ENCODE assay signal across 26 mouse cellular contexts in genomic region chr10:52415020-52415419, GRCm38 (mm10). TPM values are rescaled to one million over a fixed set of nuclear protein-coding genes. Genes with fewer than 3 reads are reported as not detected.
DNase-seq lines count a peak whose midpoint lies in the region; TF ChIP-seq lines count a peak whose summit lies in the region.
"Had no signal": no experiment of that assay in that cellular context is flagged by ENCODE, and none has a peak within 500 bp of the region (broad histone marks: within the 10 kb centered on the region; RNA-seq: fewer than 3 reads in every experiment).

No protein-coding gene starts in this region.

- H3K79me2 ChIP-seq in CH12.LX (replicated peaks; ENCODE audit: control insufficient read depth, extremely low read depth, insufficient read depth, poor library complexity, severe bottlenecking) (peaks cover 17% of the 10 kb centered on the region), MEL (ENCODE audit: control insufficient read depth, insufficient read depth, low read length, poor library complexity) (peaks cover 25% of the 10 kb centered on the region)

- H3K4me2 ChIP-seq in CH12.LX (ENCODE audit: insufficient read depth, low read depth, poor library complexity, severe bottlenecking): no peak overlapping the region

- no peak overlapping the region for H3K27ac ChIP-seq in CH12.LX (ENCODE audit: insufficient read depth, low read depth)
- no peak overlapping the region for H3K27ac ChIP-seq in MEL (ENCODE audit: control insufficient read depth, low read depth, low read length)

- H3K27me3 ChIP-seq in CH12.LX (replicated peaks): no peaks in the 10 kb centered on the region
- H3K27me3 ChIP-seq in MEL (ENCODE audit: control insufficient read depth in 1 of 2, insufficient read depth in 2 of 2, low read length in 2 of 2): no peaks in the 10 kb centered on the region

- H3K9me3 ChIP-seq in CH12.LX (replicated peaks; ENCODE audit: low read length) (no peaks in the 10 kb centered on the region), MEL (replicated peaks; ENCODE audit: insufficient read depth, low read length) (no peaks in the 10 kb centered on the region)
- H3K9me3 ChIP-seq: G1E had no signal

- DNase-seq in CH12.LX (ENCODE audit: extremely low read depth) (no peak), MEL (ENCODE audit: low read depth, low spot score) (no peak), adipocyte (ENCODE audit: low spot score) (no peak)
- no peak for DNase-seq in thymus, postnatal 25 days
- DNase-seq: adrenal gland, adult 2 months; adrenal gland, adult 8-10 months; adrenal gland, postnatal 10 days; adrenal gland, postnatal 14 days; adrenal gland, postnatal 25 days; adrenal gland, postnatal 36 days; B cell, adult 2 months; cerebellum, adult 11 months; cerebellum, adult 11-12 months; cerebellum, adult 18-20 months; cerebellum, adult 2 months; cerebellum, adult 8-10 months; cerebellum, adult 9-10 months had no signal

- TF ChIP-seq CTCF in CH12.LX (conservative IDR thresholded peaks at IDR 0.05 in 1 of 2, IDR thresholded peaks at IDR 0.05 in 1 of 2; ENCODE audit: low read depth in 2 of 2, low read length in 2 of 2): no peak
- no peak for TF ChIP-seq CTCF in MEL (IDR thresholded peaks at IDR 0.05 in 2 of 3, conservative IDR thresholded peaks at IDR 0.05 in 1 of 3; ENCODE audit: control insufficient read depth in 1 of 3, insufficient read depth in 1 of 3, low read depth in 2 of 3, low read length in 3 of 3, poor library complexity in 1 of 3, severe bottlenecking in 1 of 3)

- no peak overlapping the region for H3K9ac ChIP-seq in CH12.LX (ENCODE audit: insufficient read depth, low read depth)
- H3K9ac ChIP-seq in MEL (ENCODE audit: control insufficient read depth, low read depth, low read length, poor library complexity, severe bottlenecking): no peak overlapping the region

- H3K4me1 ChIP-seq in CH12.LX (ENCODE audit: control insufficient read depth in 1 of 2, insufficient read depth in 2 of 2) (peaks cover 4 to 21% of the 10 kb centered on the region in 2 experiments; a peak in 3 of 4 replicates), MEL (ENCODE audit: control insufficient read depth in 1 of 2, insufficient read depth in 2 of 2, low read length in 2 of 2) (peaks cover 8 to 12% of the 10 kb centered on the region in 2 experiments)

- TF ChIP-seq EP300 in CH12.LX (IDR thresholded peaks at IDR 0.05; ENCODE audit: low read length) (no peak), MEL (IDR thresholded peaks at IDR 0.05; ENCODE audit: low read depth in 1 of 2, low read length in 2 of 2) (no peak)

- in situ Hi-C loops in CH12.LX (cut with MboI; ENCODE audit: low pct_ligation_motif_present, low pct_unique_long_range_greater_than_20kb, low sequenced_read_pairs): no loop called here

- H3K4me3 ChIP-seq in CH12.LX (replicated peaks in 1 of 3; ENCODE audit: low read depth in 2 of 3, low read length in 2 of 3, poor library complexity in 1 of 3) (no peak overlapping the region), MEL (ENCODE audit: control insufficient read depth in 1 of 2, insufficient read depth in 1 of 2, low read depth in 2 of 2, low read length in 2 of 2) (no peak overlapping the region)

- TF ChIP-seq RAD21 in CH12.LX (IDR thresholded peaks at IDR 0.05; ENCODE audit: low read depth, low read length) (no peak), MEL (IDR thresholded peaks at IDR 0.05; ENCODE audit: low read depth, low read length) (no peak)

- dilution Hi-C loops in CH12.LX (cut with MboI; ENCODE audit: extremely low pct_ligation_motif_present, extremely low pct_unique_long_range_greater_than_20kb, low sequenced_read_pairs): no loop called here

- H3K36me3 ChIP-seq in CH12.LX (replicated peaks in 1 of 2; ENCODE audit: control insufficient read depth in 1 of 2, insufficient read depth in 1 of 2, low read length in 1 of 2) (peaks cover 0 to 3% of the 10 kb centered on the region in 2 experiments), MEL (ENCODE audit: control insufficient read depth in 1 of 2, insufficient read depth in 2 of 2, low read length in 2 of 2) (peaks cover 0 to 19% of the 10 kb centered on the region in 2 experiments; a peak in 2 of 4 replicates)

- TF ChIP-seq POLR2A in CH12.LX (IDR thresholded peaks at IDR 0.05; ENCODE audit: low read depth, low read length) (no peak), MEL (IDR thresholded peaks at IDR 0.05; ENCODE audit: control insufficient read depth in 1 of 2, insufficient read depth in 1 of 2, low read depth in 1 of 2, low read length in 2 of 2, poor library complexity in 1 of 2) (no peak)

TF ChIP-seq in CH12.LX, 34 proteins besides CTCF, POLR2A, EP300 and RAD21:
- TF ChIP-seq TBP (conservative IDR thresholded peaks at IDR 0.05; ENCODE audit: low read depth, low read length): peak; percentile 74
- no peak for TF ChIP-seq MXI1 (IDR thresholded peaks at IDR 0.05; ENCODE audit: low read depth, low read length)

TF ChIP-seq in MEL, 35 proteins besides CTCF, POLR2A, EP300 and RAD21:
- TF ChIP-seq TBP (IDR thresholded peaks at IDR 0.05; ENCODE audit: low read depth, low read length) (peak; percentile 95), CHD1 (IDR thresholded peaks at IDR 0.05; ENCODE audit: low read depth, low read length) (no peak)

RNA-seq across cellular contexts. Expression of gene Nus1, which starts 2.3 kb away (rescaled TPM):
- total RNA-seq in CH12.LX (2012; rRNA removed) (15.9 and 19.6 TPM in 2 replicates), CH12.LX (2014; rRNA removed) (27.9 TPM in 2 replicates), MEL (2012; rRNA removed) (24.8 and 25.6 TPM in 2 replicates)
- polyA plus RNA-seq in CH12.LX (2012; ENCODE audit: insufficient read length, low read depth) (51.9 and 60.1 TPM in 2 replicates), MEL (2012; ENCODE audit: insufficient read depth in 1 of 2, insufficient read length in 2 of 2, low read depth in 1 of 2, low replicate concordance in 2 of 2, missing spikeins in 1 of 2) (10 to 100 TPM; 43.5 to 52.4 TPM)

RNA-seq across cellular contexts. Expression of gene Nepn, which starts 26.2 kb away (rescaled TPM):
- total RNA-seq in CH12.LX (2012; rRNA removed) (not detected in 2 replicates), CH12.LX (2014; rRNA removed) (not detected in 2 replicates), MEL (2012; rRNA removed) (0.12 and 0.13 TPM in 2 replicates)
- polyA plus RNA-seq in CH12.LX (2012; ENCODE audit: insufficient read length, low read depth) (0.14 TPM in 1 of 2 replicates, not detected in the other), MEL (2012; ENCODE audit: insufficient read depth in 1 of 2, insufficient read length in 2 of 2, low read depth in 1 of 2, low replicate concordance in 2 of 2, missing spikeins in 1 of 2) (under 1 TPM in 1 of 2 experiments, not detected in 1; 0.17 TPM)
- total RNA-seq: adrenal gland, adult 8-10 months; ES-E14; G1E had no signal
- polyA plus RNA-seq: activated CD4-positive, CD25-positive, alpha-beta regulatory T cell, adult 4 months; C2C12; CD4-positive, CD25-positive, alpha-beta regulatory T cell, adult 4 months; G1E; Patski had no signal

RNA-seq across cellular contexts. Expression of gene Gopc, which starts 33.1 kb away (rescaled TPM):
- total RNA-seq in CH12.LX (2012; rRNA removed): 9.8 and 10.4 TPM in 2 replicates
- total RNA-seq in CH12.LX (2014; rRNA removed): 13.1 and 13.3 TPM in 2 replicates
- polyA plus RNA-seq in CH12.LX (2012; ENCODE audit: insufficient read length, low read depth): 16.6 and 17.6 TPM in 2 replicates
- 6.2 and 6.4 TPM in 2 replicates for total RNA-seq in MEL (2012; rRNA removed)
- 1 to 10 TPM in 1 of 2 experiments, not detected in 1; 8.2 TPM for polyA plus RNA-seq in MEL (2012; ENCODE audit: insufficient read depth in 1 of 2, insufficient read length in 2 of 2, low read depth in 1 of 2, low replicate concordance in 2 of 2, missing spikeins in 1 of 2)

RNA-seq across cellular contexts. Expression of gene Gm26741, which starts 56.5 kb away (rescaled TPM):
- not detected in 2 replicates for total RNA-seq in CH12.LX (2012; rRNA removed)
- total RNA-seq in CH12.LX (2014; rRNA removed): not detected in 2 replicates
- not detected in 2 replicates for polyA plus RNA-seq in CH12.LX (2012; ENCODE audit: insufficient read length, low read depth)
- not detected in 2 replicates for total RNA-seq in MEL (2012; rRNA removed)
- not detected for polyA plus RNA-seq in MEL (2012; ENCODE audit: insufficient read depth in 1 of 2, insufficient read length in 2 of 2, low read depth in 1 of 2, low replicate concordance in 2 of 2, missing spikeins in 1 of 2)
- total RNA-seq: adrenal gland, adult 18-20 months; adrenal gland, adult 2 months; adrenal gland, adult 8-10 months; adrenal gland, postnatal 10 days; adrenal gland, postnatal 14 days; adrenal gland, postnatal 25 days; adrenal gland, postnatal 36 days; adrenal gland, postnatal 4 days; ES-E14; G1E had no signal
- polyA plus RNA-seq: activated CD4-positive, CD25-positive, alpha-beta regulatory T cell, adult 4 months; adrenal gland, adult 2 months; brain, embryonic 14.5 days; C2C12; CD4-positive, CD25-positive, alpha-beta regulatory T cell, adult 4 months; cerebellum, adult 2 months; G1E; Patski had no signal

Comparison
In these comparisons a context has a peak if more than half of its experiments do, and no peak if none do; other contexts are left out.
1. Of the 35 proteins assayed by ChIP-seq in both MEL and CH12.LX: peak only in MEL: none; only in CH12.LX: none; in both: TBP; in neither: 34.